ENCODE assay signal across 12 mouse cellular contexts in genomic region chrX:74067891-74068290, GRCm38 (mm10). TPM values are rescaled to one million over a fixed set of nuclear protein-coding genes. Genes with fewer than 3 reads are reported as not detected.
A peak's percentile ranks its signal among the peaks of the same experiment; 100 is the strongest.
DNase-seq lines count a peak whose midpoint lies in the region; ATAC-seq and TF ChIP-seq lines count a peak whose summit lies in the region.
"Had no signal": no experiment of that assay in that cellular context is flagged by ENCODE, and none has a peak within 500 bp of the region (broad histone marks: within the 10 kb centered on the region; RNA-seq: fewer than 3 reads in every experiment).

No protein-coding gene starts in this region.

- no peaks in the 10 kb centered on the region for H3K9me3 ChIP-seq in neural tube, embryonic 15.5 days (replicated peaks)
- H3K9me3 ChIP-seq in forebrain, embryonic 13.5 days (replicated peaks): no peaks in the 10 kb centered on the region
- H3K9me3 ChIP-seq in stomach, postnatal 0 days (ENCODE audit: control insufficient read depth, low read length): no peaks in the 10 kb centered on the region
- H3K9me3 ChIP-seq: midbrain, embryonic 10.5 days had no signal

- ATAC-seq in neural tube, embryonic 15.5 days (ENCODE audit: low FRiP score): no peak
- no peak for ATAC-seq in forebrain, embryonic 13.5 days
- ATAC-seq in stomach, postnatal 0 days (ENCODE audit: low FRiP score, low TSS enrichment): no peak
- ATAC-seq: intestine, embryonic 16.5 days had no signal

- H3K27ac ChIP-seq in neural tube, embryonic 15.5 days (replicated peaks): no peak overlapping the region
- H3K27ac ChIP-seq in forebrain, embryonic 13.5 days: no peak overlapping the region
- no peak overlapping the region for H3K27ac ChIP-seq in stomach, postnatal 0 days (replicated peaks)
- H3K27ac ChIP-seq: midbrain, embryonic 10.5 days had no signal

- no peak overlapping the region for H3K4me2 ChIP-seq in neural tube, embryonic 15.5 days
- no peak overlapping the region for H3K4me2 ChIP-seq in forebrain, embryonic 13.5 days
- H3K4me2 ChIP-seq in stomach, postnatal 0 days (replicated peaks; ENCODE audit: low read depth): no peak overlapping the region

- H3K4me3 ChIP-seq in neural tube, embryonic 15.5 days (replicated peaks): no peak overlapping the region
- no peak overlapping the region for H3K4me3 ChIP-seq in forebrain, embryonic 13.5 days
- no peak overlapping the region for H3K4me3 ChIP-seq in stomach, postnatal 0 days (ENCODE audit: low read depth, low read length)
- H3K4me3 ChIP-seq: midbrain, embryonic 10.5 days had no signal

- H3K36me3 ChIP-seq in neural tube, embryonic 15.5 days: no peaks in the 10 kb centered on the region
- H3K36me3 ChIP-seq in forebrain, embryonic 13.5 days (ENCODE audit: poor library complexity, severe bottlenecking): no peaks in the 10 kb centered on the region; the same call in 1 of the 2 replicates
- no peaks in the 10 kb centered on the region for H3K36me3 ChIP-seq in stomach, postnatal 0 days (ENCODE audit: control insufficient read depth, insufficient read depth, low read length)

- peak; percentile 6 for DNase-seq in kidney, adult 11 months
- no peak for DNase-seq in kidney, adult 9 months
- DNase-seq in adrenal gland, postnatal 10 days: peak; percentile 55
- peak; percentile 44 to 54 for DNase-seq in cerebellum, postnatal 10 days
- peak; percentile 43 for DNase-seq in heart, postnatal 4 days
- no peak for DNase-seq in stomach, postnatal 0 days (ENCODE audit: low spot score)

- TF ChIP-seq EP300 in stomach, postnatal 0 days (optimal IDR thresholded peaks at IDR 0.05): no peak

- no peak for TF ChIP-seq CTCF in stomach, postnatal 0 days (IDR thresholded peaks at IDR 0.05; ENCODE audit: low read depth)

- no peaks in the 10 kb centered on the region for H3K4me1 ChIP-seq in neural tube, embryonic 15.5 days
- no peaks in the 10 kb centered on the region for H3K4me1 ChIP-seq in forebrain, embryonic 13.5 days
- no peaks in the 10 kb centered on the region for H3K4me1 ChIP-seq in stomach, postnatal 0 days (replicated peaks; ENCODE audit: control insufficient read depth, insufficient read depth)
- H3K4me1 ChIP-seq: midbrain, embryonic 10.5 days had no signal

- H3K9ac ChIP-seq in neural tube, embryonic 15.5 days (replicated peaks): no peak overlapping the region
- no peak overlapping the region for H3K9ac ChIP-seq in forebrain, embryonic 13.5 days
- H3K9ac ChIP-seq in stomach, postnatal 0 days (ENCODE audit: low read length): no peak overlapping the region

- H3K27me3 ChIP-seq in neural tube, embryonic 15.5 days (replicated peaks): no peaks in the 10 kb centered on the region
- H3K27me3 ChIP-seq in forebrain, embryonic 13.5 days: no peaks in the 10 kb centered on the region
- H3K27me3 ChIP-seq in stomach, postnatal 0 days (ENCODE audit: control insufficient read depth, insufficient read depth, low read length): no peaks in the 10 kb centered on the region

- 78% methylated on average over 9 of the region's 9 CpGs for WGBS in neural tube, embryonic 15.5 days
- 79% methylated on average over 9 of the region's 9 CpGs for WGBS in forebrain, embryonic 13.5 days
- WGBS in stomach, postnatal 0 days: 77% methylated on average over 9 of the region's 9 CpGs

RNA-seq across cellular contexts. Expression of gene Irak1, which starts 44.2 kb away (rescaled TPM):
- 10 to 100 TPM; 82.2 to 96.8 TPM for total RNA-seq in adrenal gland, postnatal 10 days (2021)
- 10 to 100 TPM; 56.4 to 57.1 TPM for total RNA-seq in heart, postnatal 4 days (2021)
- polyA plus RNA-seq in neural tube, embryonic 15.5 days (2015; fragmentation: Nextera tagmentation; extraction: Ambion mirVana): 42.3 and 51.5 TPM in 2 replicates
- polyA plus RNA-seq in forebrain, embryonic 13.5 days (2015; fragmentation: Nextera tagmentation; extraction: Ambion mirVana): 38.9 and 39.4 TPM in 2 replicates
- 37.6 and 39.5 TPM in 2 replicates for polyA plus RNA-seq in stomach, postnatal 0 days (2015; fragmentation: Nextera tagmentation; extraction: Ambion mirVana)

RNA-seq across cellular contexts. Expression of gene Opn1mw, which starts 59.4 kb away (rescaled TPM):
- not detected for total RNA-seq in adrenal gland, postnatal 10 days (2021)
- not detected for total RNA-seq in heart, postnatal 4 days (2021)
- not detected in 2 replicates for polyA plus RNA-seq in neural tube, embryonic 15.5 days (2015; fragmentation: Nextera tagmentation; extraction: Ambion mirVana)
- not detected in 2 replicates for polyA plus RNA-seq in forebrain, embryonic 13.5 days (2015; fragmentation: Nextera tagmentation; extraction: Ambion mirVana)
- polyA plus RNA-seq in stomach, postnatal 0 days (2015; fragmentation: Nextera tagmentation; extraction: Ambion mirVana): not detected in 2 replicates
- polyA plus RNA-seq: intestine, embryonic 16.5 days; limb, embryonic 14.5 days; midbrain, embryonic 10.5 days; spleen, adult 2 months had no signal

Comparison
In these comparisons a context has a peak if more than half of its experiments do, and no peak if none do; other contexts are left out.
1. DNase-seq: peak in kidney, adult 11 months (single experiment), adrenal gland, postnatal 10 days (single experiment), cerebellum, postnatal 10 days (2 of 2) and heart, postnatal 4 days (single experiment); none in kidney, adult 9 months (single experiment) and stomach, postnatal 0 days (single experiment).